Mouse (Mus musculus) heart, postnatal 0 days (tissue): ENCODE data around the gene Rassf4.

Experiments
- CTCF ChIP-seq: IDR thresholded peaks from 2 replicates; pipeline ENCODE4 v1.5.1; 2016; ENCODE audit warnings: antibody characterized with exemption, control low read depth, low read depth
- EP300 ChIP-seq: IDR thresholded peaks from 2 replicates; pipeline ENCODE4 v1.6.1; 2016; ENCODE audit warnings: antibody characterized with exemption, low read depth

- TF ChIP-seq CTCF (no peak), EP300 (no peak)
Measured at GRCm38 (mm10) chr6:116715166-116715565, 41.4 kb upstream of the Rassf4 start.
